Mouse (Mus musculus) cerebellum, postnatal 14 days (tissue): ENCODE measurements around the gene Slc29a2.
A peak's percentile ranks its signal among the peaks of the same experiment; 100 is the strongest.

ENCODE experiments used
- DNase-seq, 2 experiments: peaks; one replicate each; pipeline ENCODE4 v3.0.0; 2021; ENCODE audit warnings: mixed read lengths in 2 of 2

Slc29a2 gene

GRCm38 (mm10) chr19:5023621-5024479 lies at the start of gene Slc29a2:
Gene Slc29a2 (plus strand): TSS chr19:5023860.
- DNase-seq, result peak; percentile 91 to 94

- peak; percentile 74 to 83 for DNase-seq
These were observed 41.9 kb upstream of the Slc29a2 start for GRCm38 (mm10) chr19:4981767-4982166.

- peak; percentile 59 to 71 for DNase-seq
These were observed 34.6 kb upstream of the Slc29a2 start for GRCm38 (mm10) chr19:4989013-4989412.

- peak; percentile 89 for DNase-seq
These were observed 34.0 kb upstream of the Slc29a2 start for GRCm38 (mm10) chr19:4989434-4990255.

- DNase-seq, result no peak
These were observed 33.4 kb upstream of the Slc29a2 start, which contains the start of gene Npas4 for GRCm38 (mm10) chr19:4990256-4990625. Gene Npas4 (minus strand): TSS chr19:4990316.

- peak; percentile 44 to 53 for DNase-seq
These were observed 32.9 kb upstream of the Slc29a2 start for GRCm38 (mm10) chr19:4990716-4991115.

- DNase-seq, result no peak
These were observed 31.3 kb upstream of the Slc29a2 start for GRCm38 (mm10) chr19:4992371-4992770.

- peak; percentile 91 to 92 for DNase-seq
These were observed 30.8 kb upstream of the Slc29a2 start for GRCm38 (mm10) chr19:4992904-4993303.

GRCm38 (mm10) chr19:4994043-4994442 lies 29.6 kb upstream of the Slc29a2 start:
- no peak for DNase-seq

- no peak for DNase-seq
These were observed 24.1 kb upstream of the Slc29a2 start for GRCm38 (mm10) chr19:4999445-5000140.

GRCm38 (mm10) chr19:5001666-5002406 lies 21.8 kb upstream of the Slc29a2 start:
- DNase-seq, result peak; percentile 90 to 93

GRCm38 (mm10) chr19:5003644-5004043 lies 20.0 kb upstream of the Slc29a2 start:
- DNase-seq, result peak in 1 of 2 experiments; percentile 57

- DNase-seq, result no peak
These were observed 18.7 kb upstream of the Slc29a2 start for GRCm38 (mm10) chr19:5004925-5005324.

- DNase-seq, result no peak
These were observed 10.5 kb upstream of the Slc29a2 start for GRCm38 (mm10) chr19:5013138-5013537.

- peak; percentile 53 to 61 for DNase-seq
These were observed 8.7 kb upstream of the Slc29a2 start for GRCm38 (mm10) chr19:5014961-5015398.

- DNase-seq, result no peak
These were observed 7.4 kb upstream of the Slc29a2 start for GRCm38 (mm10) chr19:5016221-5016742.

- peak; percentile 85 to 88 for DNase-seq
These were observed 6.9 kb upstream of the Slc29a2 start for GRCm38 (mm10) chr19:5016782-5017181.

GRCm38 (mm10) chr19:5017611-5018010 lies 6.0 kb upstream of the Slc29a2 start:
- no peak for DNase-seq

GRCm38 (mm10) chr19:5018191-5018590 lies 5.5 kb upstream of the Slc29a2 start:
- no peak for DNase-seq

- DNase-seq, result no peak
These were observed 2.2 kb upstream of the Slc29a2 start for GRCm38 (mm10) chr19:5021416-5021815.

- DNase-seq, result peak; percentile 44 to 46
These were observed 2.5 kb downstream of the Slc29a2 start for GRCm38 (mm10) chr19:5026111-5026510.

- no peak for DNase-seq
These were observed 9.0 kb downstream of the Slc29a2 start for GRCm38 (mm10) chr19:5032686-5033085.
